Mouse (Mus musculus) CD8-positive naive resting alpha-beta T cell, adult 2 months (primary cell): Measurements from ENCODE around the gene Gbe1.

Experiments
- DNase-seq, 2 experiments: peaks; one replicate each; pipeline ENCODE4 v3.0.0; 2022; ENCODE audit warnings: low read depth in 2 of 2, low spot score in 2 of 2

The Gbe1 gene

GRCm38 (mm10) chr16:70352571-70352970 lies 38.8 kb downstream of the Gbe1 start:
- no peak for DNase-seq

DNA sequence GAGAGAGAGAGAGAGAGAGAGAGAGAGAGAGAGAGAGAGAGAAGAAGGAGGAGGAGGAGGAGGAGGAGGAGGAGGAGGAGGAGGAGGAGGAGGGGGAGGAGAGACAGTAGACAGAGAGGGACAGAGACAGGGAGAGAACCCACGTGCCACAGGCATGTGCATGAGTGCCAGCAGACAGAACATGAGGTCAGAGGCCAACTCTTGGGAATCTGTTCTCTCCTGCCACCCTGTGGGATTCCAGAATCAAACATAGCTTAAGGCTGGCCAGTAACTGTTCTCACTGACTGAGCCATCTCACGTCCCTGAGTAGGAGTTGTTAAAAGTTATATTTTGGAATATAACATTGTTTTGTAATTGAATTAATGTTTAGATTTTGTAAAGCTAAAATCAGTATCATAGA lies 39.3 kb downstream of the Gbe1 start:
- no peak for DNase-seq

- DNase-seq: no peak
Measured at GRCm38 (mm10) chr16:70358326-70358725, 44.6 kb downstream of the Gbe1 start.

DNA sequence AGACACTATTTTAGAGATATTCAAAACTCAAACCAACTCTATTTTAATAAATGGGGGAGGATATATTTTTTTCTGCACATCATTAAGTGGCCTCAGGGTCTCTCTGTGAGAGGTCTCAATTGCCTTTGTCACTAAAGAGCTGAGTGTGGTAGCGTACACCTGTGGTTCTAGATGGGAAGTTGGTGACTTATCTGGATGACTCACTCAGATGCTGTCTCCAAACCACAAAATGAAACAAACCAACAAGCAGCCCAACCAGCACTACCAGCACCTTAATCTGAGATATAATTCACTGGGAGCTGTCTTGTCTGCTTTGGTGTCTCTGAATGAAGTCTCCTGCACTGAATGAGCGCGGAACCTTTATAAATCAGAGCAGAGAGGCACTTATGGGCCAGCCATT lies 51.5 kb downstream of the Gbe1 start:
- DNase-seq: no peak

DNA sequence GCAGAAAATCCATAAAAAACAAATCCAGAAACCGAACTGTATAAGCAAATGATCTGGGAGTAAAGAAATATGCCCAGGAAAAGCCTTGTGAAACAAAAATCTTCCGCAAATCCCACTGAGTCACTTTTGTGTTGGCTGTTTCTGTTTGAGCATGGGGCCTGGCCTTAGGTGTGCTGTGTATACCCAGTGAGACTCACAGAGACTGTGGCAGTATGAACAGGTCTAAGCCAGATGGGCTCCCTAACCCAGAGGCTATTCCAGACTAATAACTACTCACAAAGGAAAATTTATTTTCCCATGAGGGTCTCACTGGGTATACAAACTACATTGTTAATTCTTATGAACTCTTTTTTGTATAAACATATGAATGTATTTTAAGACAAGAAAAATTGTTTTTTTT lies 67.3 kb downstream of the Gbe1 start:
- no peak for DNase-seq

GRCm38 (mm10) chr16:70385494-70385893 lies 71.7 kb downstream of the Gbe1 start:
- DNase-seq: no peak

- DNase-seq: no peak
Measured at GRCm38 (mm10) chr16:70387385-70387784, 73.6 kb downstream of the Gbe1 start.

GRCm38 (mm10) chr16:70395276-70395675 lies 81.5 kb downstream of the Gbe1 start:
- no peak for DNase-seq

DNA sequence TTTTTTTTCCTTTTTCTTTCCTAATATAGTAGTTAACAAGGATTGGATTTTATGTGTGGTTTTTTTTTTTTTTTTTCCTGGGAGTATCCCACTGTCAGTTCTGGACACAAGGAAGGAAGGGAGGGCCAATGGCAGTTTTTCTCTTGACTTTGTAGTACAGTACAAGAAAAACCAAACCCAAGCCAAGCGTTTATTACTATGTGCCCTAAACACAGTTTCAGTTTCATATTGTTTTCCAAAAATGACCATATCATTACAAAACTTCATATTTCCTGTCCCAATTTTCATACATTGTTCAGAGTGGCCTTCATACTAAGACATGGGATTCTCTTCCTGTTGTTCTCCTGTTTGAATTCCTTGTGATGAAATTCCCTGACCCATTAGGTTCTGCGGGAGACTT lies 94.0 kb downstream of the Gbe1 start:
- no peak for DNase-seq

DNA sequence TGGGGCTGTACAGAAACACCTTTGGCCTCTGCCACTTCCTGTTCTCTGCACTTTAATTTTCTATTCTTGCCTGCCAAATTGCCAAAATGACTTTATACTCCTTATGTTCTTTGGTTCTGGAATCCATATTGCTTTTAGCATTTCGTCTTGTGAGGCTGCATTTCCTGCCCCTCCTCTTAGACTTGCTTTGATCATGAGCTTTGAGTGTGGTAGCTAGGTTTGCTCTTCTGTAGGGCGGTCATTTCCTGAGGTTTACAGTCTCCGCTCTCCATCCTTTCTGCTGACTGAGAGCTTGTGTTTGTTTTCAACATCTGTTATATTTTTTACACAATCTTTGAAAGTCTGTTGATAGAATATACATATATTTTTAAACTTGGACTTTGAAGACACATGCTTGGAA lies 107.3 kb downstream of the Gbe1 start:
- DNase-seq: peak in 1 of 2 experiments; percentile 7

DNA sequence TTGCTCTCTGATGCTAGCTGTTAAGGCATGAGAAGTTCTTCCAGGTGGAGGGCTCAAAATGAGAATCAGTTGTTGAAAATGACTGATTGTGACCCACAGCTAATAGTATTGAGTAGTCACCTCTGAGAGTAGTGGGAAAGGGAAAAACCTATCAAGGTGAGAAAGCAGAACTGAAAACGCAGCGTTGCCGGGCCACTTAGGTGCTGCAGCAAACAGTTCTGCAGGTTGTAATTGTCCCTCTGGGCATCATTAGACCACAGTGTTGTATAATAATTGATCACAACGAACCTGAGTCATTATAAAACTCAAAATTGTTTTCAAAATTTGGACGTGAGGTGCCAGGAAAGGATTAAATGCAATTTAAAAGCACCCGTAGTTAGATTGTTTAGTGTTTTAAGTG lies 135.8 kb downstream of the Gbe1 start:
- DNase-seq: no peak

DNA sequence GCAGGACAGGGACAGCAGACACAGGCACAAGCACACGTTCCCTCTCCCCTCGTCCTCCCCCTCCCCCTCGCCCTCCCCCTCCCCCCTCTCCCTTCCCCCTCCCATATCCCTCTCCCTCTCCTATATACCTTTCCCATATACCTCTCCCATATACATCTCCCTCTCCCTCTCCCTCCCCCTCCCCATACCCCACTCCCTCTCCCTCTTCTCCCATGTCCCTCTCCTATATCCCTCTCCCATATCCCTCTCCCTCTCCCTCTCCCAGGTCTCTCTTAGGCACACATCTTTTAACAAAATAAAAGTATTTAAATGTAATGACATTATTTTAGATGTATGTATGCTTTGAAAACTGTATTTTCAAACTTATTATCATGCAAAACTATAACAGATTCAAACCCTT lies 161.8 kb downstream of the Gbe1 start:
- no peak for DNase-seq

GRCm38 (mm10) chr16:70476161-70476560 lies 162.4 kb downstream of the Gbe1 start:
- DNase-seq: no peak

DNA sequence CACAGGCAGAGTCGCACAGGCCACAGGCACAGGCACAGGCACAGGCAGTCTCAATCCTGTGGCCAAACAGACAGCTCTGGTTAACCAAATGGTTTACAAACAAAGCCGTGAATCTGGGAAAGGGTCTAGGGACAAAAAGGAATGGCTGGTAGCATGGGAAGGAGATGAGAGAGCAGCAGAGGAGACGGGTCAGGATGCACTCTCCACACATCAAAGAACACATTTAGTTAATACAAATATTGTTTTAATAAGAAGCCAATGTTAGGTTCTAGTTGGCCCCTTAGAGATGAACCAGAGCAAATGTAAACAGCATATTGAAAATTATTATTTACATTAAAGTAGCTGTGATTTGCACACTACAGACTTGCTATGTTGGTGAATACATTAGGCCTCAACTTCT lies 166.7 kb downstream of the Gbe1 start:
- DNase-seq: no peak

- DNase-seq: no peak
Measured at GRCm38 (mm10) chr16:70506457-70506856, 192.7 kb downstream of the Gbe1 start.

GRCm38 (mm10) chr16:70510938-70511337 lies 197.2 kb downstream of the Gbe1 start:
- no peak for DNase-seq

GRCm38 (mm10) chr16:70522861-70523260 lies 209.1 kb downstream of the Gbe1 start:
- no peak for DNase-seq

DNA sequence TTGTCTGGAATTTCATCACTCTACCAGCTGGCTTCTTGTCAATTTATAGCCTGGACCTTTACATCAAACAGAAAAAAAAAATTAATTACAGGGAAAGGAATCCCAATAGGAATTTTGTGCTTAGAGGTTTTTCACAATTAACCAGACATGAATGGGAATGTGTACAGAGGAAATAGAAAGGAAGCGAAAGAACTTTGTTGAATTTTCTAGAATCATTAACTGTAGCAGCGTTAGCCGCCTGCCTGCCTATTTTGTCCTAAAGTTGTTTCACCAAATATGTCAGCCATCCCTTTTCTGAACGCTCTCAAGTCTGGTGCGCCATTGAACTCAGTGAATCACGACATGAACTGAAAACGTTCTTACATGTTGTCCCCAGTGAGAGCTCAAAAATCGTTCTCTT lies 209.8 kb downstream of the Gbe1 start:
- DNase-seq: no peak

DNA sequence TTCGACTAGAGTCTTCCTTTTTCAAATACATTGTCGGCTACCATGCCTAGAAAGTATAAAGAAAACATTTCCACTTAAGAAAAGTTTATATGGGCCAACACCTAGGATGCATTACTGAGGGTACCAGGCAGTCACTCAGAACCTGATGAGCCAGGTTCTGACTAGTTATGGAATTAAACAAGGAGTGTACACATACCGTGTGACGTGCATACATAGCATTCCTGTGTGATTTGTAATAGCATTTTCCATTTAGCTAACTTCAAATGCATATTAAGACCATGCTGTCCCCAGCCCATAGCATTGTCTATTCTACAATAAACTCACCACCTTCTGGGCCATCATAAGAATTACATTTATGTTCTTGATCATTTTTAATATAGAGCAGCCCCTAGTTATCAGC lies 210.5 kb downstream of the Gbe1 start:
- DNase-seq: no peak

GRCm38 (mm10) chr16:70527224-70527623 lies 213.5 kb downstream of the Gbe1 start:
- no peak for DNase-seq

DNA sequence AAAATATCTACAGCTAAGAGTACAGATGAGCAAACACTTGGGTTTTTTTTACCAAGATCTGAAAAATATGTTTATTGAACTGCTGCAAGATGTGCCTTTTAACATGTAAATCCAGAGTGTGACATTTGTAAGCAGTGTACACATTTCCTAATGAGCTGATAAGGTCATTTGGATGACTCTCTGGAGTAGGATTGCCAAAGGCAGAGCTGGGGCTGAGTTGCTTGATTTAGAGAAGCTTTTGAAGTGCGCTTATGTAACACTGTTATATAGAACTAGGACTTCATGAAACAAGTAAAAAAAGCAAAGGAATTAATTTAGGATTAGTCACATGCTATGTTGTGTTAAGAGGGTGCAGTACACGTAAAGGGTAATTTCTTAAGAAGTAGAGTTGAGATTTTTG lies 221.5 kb downstream of the Gbe1 start:
- DNase-seq: no peak

- no peak for DNase-seq
Measured at GRCm38 (mm10) chr16:70550835-70551234, 237.1 kb downstream of the Gbe1 start.

DNA sequence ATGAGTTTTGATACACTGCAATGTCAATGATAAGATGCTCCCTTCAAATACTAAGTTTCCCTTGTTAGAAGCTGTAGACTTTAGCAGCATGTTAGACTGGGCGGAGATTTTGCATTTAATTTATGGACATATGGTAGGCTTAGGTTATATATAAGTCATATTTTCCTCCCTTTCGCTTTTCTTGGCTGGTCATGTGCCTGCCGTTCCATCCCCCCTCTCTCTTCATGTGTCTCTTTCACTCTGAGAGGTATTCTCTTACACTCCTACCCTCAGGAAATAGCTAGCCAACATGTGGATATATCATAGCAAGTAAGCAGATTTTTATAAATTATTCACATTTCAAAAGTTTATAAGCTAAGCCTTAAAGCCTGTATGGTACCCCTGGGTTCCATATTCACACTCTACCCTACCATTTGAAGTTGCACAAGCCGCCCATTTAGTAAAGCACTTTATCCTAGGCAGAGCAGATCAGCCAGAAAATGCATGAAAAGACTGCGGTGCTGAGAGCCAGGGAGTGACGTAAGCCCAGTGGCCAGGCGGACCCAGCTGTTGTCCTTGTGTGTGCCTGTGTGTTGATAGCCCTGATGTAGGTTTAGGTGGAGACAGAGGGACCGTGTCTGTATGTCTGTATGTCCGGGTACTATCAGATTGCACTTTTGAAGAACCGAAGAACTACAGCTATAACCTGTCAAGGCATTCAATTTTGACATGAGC lies 248.0 kb downstream of the Gbe1 start:
- DNase-seq: no peak

DNA sequence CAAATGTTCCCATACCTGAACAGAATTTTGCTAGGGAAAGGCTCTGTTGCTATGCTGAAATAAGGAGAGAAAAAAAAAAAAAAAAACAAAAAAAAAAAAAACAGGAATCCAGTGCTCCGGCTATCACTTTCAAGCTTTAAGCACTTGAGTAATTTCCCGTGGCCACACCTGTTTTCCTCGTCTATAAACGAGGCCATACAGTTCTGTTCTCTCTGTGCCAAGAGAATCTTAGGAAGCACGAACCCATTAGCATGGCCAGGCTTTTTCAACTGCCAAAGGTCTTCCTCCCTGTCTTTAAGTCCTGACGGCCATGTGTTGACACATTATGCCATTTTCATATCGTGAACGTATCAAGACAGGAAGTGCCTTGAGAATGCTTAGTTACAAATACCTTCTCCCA lies 248.8 kb downstream of the Gbe1 start:
- no peak for DNase-seq
